Mouse (Mus musculus): ENCODE data around the gene Spire2. TPM values are rescaled to one million over a fixed set of nuclear protein-coding genes. Genes with fewer than 3 reads are reported as not detected.
"Not testable (repeated sequence)": the region's sequence is repeated elsewhere in the genome, so short reads cannot be mapped to it uniquely, and the experiment has no call there.

The Spire2 gene
- polyA plus RNA-seq, 1 experiment from 2014 or later = 2.7 TPM

- H3K4me3 ChIP-seq (replicated peaks; ENCODE audit: low read length); H3K27ac ChIP-seq (ENCODE audit: low read length); H3K4me1 ChIP-seq (ENCODE audit: control insufficient read depth, insufficient read depth, low read length); H3K4me2 ChIP-seq (ENCODE audit: low read depth, low read length); H3K9me3 ChIP-seq (replicated peaks; ENCODE audit: control insufficient read depth, low read length); H3K9ac ChIP-seq (ENCODE audit: low read length); H3K36me3 ChIP-seq (ENCODE audit: control insufficient read depth, insufficient read depth, low read length); ATAC-seq (ENCODE audit: insufficient read depth, low FRiP score): not testable (repeated sequence)
- 77% methylated on average over 5 of the region's 5 CpGs for WGBS
- peaks cover 36% of the 10 kb centered on the region for H3K27me3 ChIP-seq (ENCODE audit: control insufficient read depth, insufficient read depth, low read length)
These were observed 82.6 kb downstream of the Spire2 start for GRCm38 (mm10) chr8:123414997-123415696.

- ATAC-seq (ENCODE audit: insufficient read depth, low FRiP score) = no peak
- Histone ChIP-seq H3K4me3 (replicated peaks; ENCODE audit: low read length) (no peak overlapping the region), H3K4me2 (ENCODE audit: low read depth, low read length) (no peak overlapping the region), H3K9me3 (replicated peaks; ENCODE audit: control insufficient read depth, low read length) (no peaks in the 10 kb centered on the region), H3K27ac (ENCODE audit: low read length) (no peak overlapping the region), H3K9ac (ENCODE audit: low read length) (no peak overlapping the region), H3K27me3 (ENCODE audit: control insufficient read depth, insufficient read depth, low read length) (peaks cover 25% of the 10 kb centered on the region), H3K36me3 (ENCODE audit: control insufficient read depth, insufficient read depth, low read length) (no peaks in the 10 kb centered on the region), H3K4me1 (ENCODE audit: control insufficient read depth, insufficient read depth, low read length) (peaks cover 6% of the 10 kb centered on the region)
- WGBS = 74% methylated on average over 8 of the region's 8 CpGs
These were observed 83.7 kb downstream of the Spire2 start for GRCm38 (mm10) chr8:123415967-123416943.

GRCm38 (mm10) chr8:123416944-123417555, 84.5 kb downstream of the Spire2 start:
- Histone ChIP-seq H3K4me1 (ENCODE audit: control insufficient read depth, insufficient read depth, low read length) (no peaks in the 10 kb centered on the region; the same call in 1 of the 2 replicates), H3K9ac (ENCODE audit: low read length) (no peak overlapping the region), H3K9me3 (replicated peaks; ENCODE audit: control insufficient read depth, low read length) (no peaks in the 10 kb centered on the region), H3K4me2 (ENCODE audit: low read depth, low read length) (no peak overlapping the region), H3K27me3 (ENCODE audit: control insufficient read depth, insufficient read depth, low read length) (peaks cover 17% of the 10 kb centered on the region), H3K4me3 (replicated peaks; ENCODE audit: low read length) (no peak overlapping the region), H3K27ac (ENCODE audit: low read length) (no peak overlapping the region), H3K36me3 (ENCODE audit: control insufficient read depth, insufficient read depth, low read length) (no peaks in the 10 kb centered on the region)
- ATAC-seq (ENCODE audit: insufficient read depth, low FRiP score) = no peak
- WGBS = 70% methylated on average over 8 of the region's 8 CpGs

Other genes with a start within 250 kb of the Spire2 start
- 1,046 and 1,463 TPM in 2 replicates for gene Rpl13, start 230.4 kb upstream of the Spire2 start, polyA plus RNA-seq (2015; fragmentation: Nextera tagmentation; extraction: Ambion mirVana)
- 2.2 and 3.4 TPM in 2 replicates for gene Cpne7, start 215.3 kb upstream of the Spire2 start, polyA plus RNA-seq (2015; fragmentation: Nextera tagmentation; extraction: Ambion mirVana)
- gene Sult5a1, start 174.4 kb upstream of the Spire2 start, polyA plus RNA-seq (2015; fragmentation: Nextera tagmentation; extraction: Ambion mirVana) = 17.6 and 18.4 TPM in 2 replicates
- gene Dpep1, start 146.5 kb upstream of the Spire2 start, polyA plus RNA-seq (2015; fragmentation: Nextera tagmentation; extraction: Ambion mirVana) = 6.1 and 7.0 TPM in 2 replicates
- gene Chmp1a, start 120.0 kb upstream of the Spire2 start, polyA plus RNA-seq (2015; fragmentation: Nextera tagmentation; extraction: Ambion mirVana) = 146 and 165 TPM in 2 replicates
- gene Spata33, start 119.9 kb upstream of the Spire2 start, polyA plus RNA-seq (2015; fragmentation: Nextera tagmentation; extraction: Ambion mirVana) = 3.3 and 3.5 TPM in 2 replicates
- 27.3 and 31.0 TPM in 2 replicates for gene Cdk10, start 107.9 kb upstream of the Spire2 start, polyA plus RNA-seq (2015; fragmentation: Nextera tagmentation; extraction: Ambion mirVana)
- 5.1 and 6.1 TPM in 2 replicates for gene Spata2l, start 96.5 kb upstream of the Spire2 start, polyA plus RNA-seq (2015; fragmentation: Nextera tagmentation; extraction: Ambion mirVana)
- gene Zfp276, start 78.5 kb upstream of the Spire2 start, polyA plus RNA-seq (2015; fragmentation: Nextera tagmentation; extraction: Ambion mirVana) = 19.2 and 19.6 TPM in 2 replicates
- gene Vps9d1, start 78.4 kb upstream of the Spire2 start, polyA plus RNA-seq (2015; fragmentation: Nextera tagmentation; extraction: Ambion mirVana) = 20.0 and 23.6 TPM in 2 replicates
- gene Fanca, start 14.1 kb upstream of the Spire2 start, polyA plus RNA-seq (2015; fragmentation: Nextera tagmentation; extraction: Ambion mirVana) = 18.1 and 18.9 TPM in 2 replicates
- gene Tcf25, start 41.0 kb downstream of the Spire2 start, polyA plus RNA-seq (2015; fragmentation: Nextera tagmentation; extraction: Ambion mirVana) = 167 and 177 TPM in 2 replicates
- gene Mc1r, start 74.4 kb downstream of the Spire2 start, polyA plus RNA-seq (2015; fragmentation: Nextera tagmentation; extraction: Ambion mirVana) = not detected in 2 replicates
- gene Tubb3, start 78.7 kb downstream of the Spire2 start, polyA plus RNA-seq (2015; fragmentation: Nextera tagmentation; extraction: Ambion mirVana) = 46.7 and 50.2 TPM in 2 replicates
- 27.0 and 30.5 TPM in 2 replicates for gene Def8, start 90.8 kb downstream of the Spire2 start, polyA plus RNA-seq (2015; fragmentation: Nextera tagmentation; extraction: Ambion mirVana)
- gene Afg3l1, start 145.2 kb downstream of the Spire2 start, polyA plus RNA-seq (2015; fragmentation: Nextera tagmentation; extraction: Ambion mirVana) = 47.2 and 52.3 TPM in 2 replicates
- 3.2 TPM in 2 replicates for gene Dbndd1, start 182.8 kb downstream of the Spire2 start, polyA plus RNA-seq (2015; fragmentation: Nextera tagmentation; extraction: Ambion mirVana)
- gene Gas8, start 186.1 kb downstream of the Spire2 start, polyA plus RNA-seq (2015; fragmentation: Nextera tagmentation; extraction: Ambion mirVana) = 24.7 and 25.9 TPM in 2 replicates

All from stomach, embryonic 16.5 days (tissue).